Comparison of ENCODE assay signal across 9 mouse cellular contexts in genomic region chr17:46525065-46525464, GRCm38 (mm10). TPM values are rescaled to one million over a fixed set of nuclear protein-coding genes. Genes with fewer than 3 reads are reported as not detected.
"Had no signal": no experiment of that assay in that cellular context is flagged by ENCODE, and none has a peak within 500 bp of the region (broad histone marks: within the 10 kb centered on the region; RNA-seq: fewer than 3 reads in every experiment).

No protein-coding gene starts in this region.

- H3K36me3 ChIP-seq: midbrain, embryonic 10.5 days had no signal

- H3K4me2 ChIP-seq: lung, embryonic 14.5 days; midbrain, embryonic 12.5 days; midbrain, embryonic 15.5 days; neural tube, embryonic 13.5 days; neural tube, embryonic 15.5 days had no signal

- H3K9ac ChIP-seq: liver, embryonic 14.5 days; lung, embryonic 14.5 days; midbrain, embryonic 12.5 days; midbrain, embryonic 15.5 days; neural tube, embryonic 13.5 days; neural tube, embryonic 15.5 days had no signal

- H3K4me1 ChIP-seq: midbrain, embryonic 12.5 days; midbrain, embryonic 15.5 days; neural tube, embryonic 15.5 days had no signal

- H3K9me3 ChIP-seq: midbrain, embryonic 10.5 days; midbrain, embryonic 12.5 days; midbrain, embryonic 15.5 days; neural tube, embryonic 13.5 days; neural tube, embryonic 15.5 days had no signal

- H3K27ac ChIP-seq: liver, embryonic 14.5 days; midbrain, embryonic 15.5 days; neural tube, embryonic 13.5 days; neural tube, embryonic 15.5 days had no signal

- H3K27me3 ChIP-seq: midbrain, embryonic 15.5 days had no signal

- H3K4me3 ChIP-seq: midbrain, embryonic 12.5 days; midbrain, embryonic 15.5 days; myocyte; neural tube, embryonic 13.5 days; neural tube, embryonic 15.5 days had no signal

RNA-seq across cellular contexts. Expression of gene Ttbk1, which starts 37.6 kb away (rescaled TPM):
- polyA plus RNA-seq: liver, embryonic 16.5 days; myocyte had no signal
